Mouse (Mus musculus): ENCODE measurements at regions not wholly inside any gene's neighbourhood (a gene's known extent, or its start where the extent isn't known, plus 50 kb on each side); places are given as distances from the start of the nearest gene placed in this dataset.
"Not testable (repeated sequence)": the region's sequence is repeated elsewhere in the genome, so short reads cannot be mapped to it uniquely, and the experiment has no call there.

- no peak for DNase-seq
These were observed 306.3 kb upstream of the 3110018I06Rik start for GRCm38 (mm10) chr12:107182091-107182655.

- DNase-seq: no peak
These were observed 305.1 kb upstream of the 3110018I06Rik start for GRCm38 (mm10) chr12:107183283-107183682.

DNA sequence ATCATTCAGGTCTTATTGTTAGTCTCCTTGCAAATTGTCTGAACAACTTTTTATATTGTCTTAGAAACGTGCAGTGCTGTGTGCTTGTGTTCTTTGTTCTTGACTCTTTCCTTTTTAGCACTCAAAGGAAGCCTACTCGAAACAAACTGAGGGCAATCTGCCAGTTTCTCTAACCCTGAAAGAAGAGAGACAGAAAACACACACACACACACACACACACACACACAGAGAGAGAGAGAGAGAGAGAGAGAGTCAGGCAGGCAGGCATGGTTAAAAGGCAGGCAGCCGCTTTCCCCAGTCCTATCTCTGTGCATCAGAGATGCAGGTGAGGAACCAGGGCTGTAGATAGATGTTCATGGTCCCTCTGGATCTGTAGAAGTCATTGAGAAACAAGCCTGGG lies 304.0 kb upstream of the 3110018I06Rik start:
- no peak for DNase-seq

GRCm38 (mm10) chr12:107186361-107186760 lies 302.1 kb upstream of the 3110018I06Rik start:
- no peak for DNase-seq

- DNase-seq: no peak
These were observed 300.4 kb upstream of the 3110018I06Rik start for GRCm38 (mm10) chr12:107188055-107188454.

DNA sequence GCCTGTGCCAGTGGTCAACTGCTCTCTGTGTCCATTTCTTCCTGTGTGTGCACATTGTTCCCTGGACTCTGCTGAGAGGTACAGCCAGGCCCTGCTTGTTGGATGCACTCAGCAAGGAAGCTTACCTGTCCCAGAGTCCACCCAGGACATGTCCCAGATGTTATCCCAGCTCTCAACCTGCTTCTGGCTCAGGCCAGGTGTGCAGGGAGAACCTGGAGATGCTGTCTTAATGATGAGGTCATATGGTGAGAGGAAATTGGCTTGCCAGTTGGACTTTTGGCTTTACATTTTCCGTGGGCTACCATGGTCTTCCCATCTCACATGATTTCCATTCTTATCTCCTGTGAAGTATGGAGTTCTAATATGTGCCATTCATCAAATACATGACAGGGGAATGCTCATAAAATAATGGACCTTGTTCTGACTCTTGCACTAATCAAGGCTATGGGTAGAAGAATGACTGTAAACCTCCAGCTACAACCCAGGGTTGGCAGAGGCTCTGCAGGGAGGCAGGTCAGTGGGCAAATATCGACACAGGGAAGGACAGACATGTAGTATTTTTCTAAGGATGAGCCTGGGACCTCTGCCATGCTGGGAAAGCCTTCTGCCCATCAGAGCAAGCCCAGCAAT lies 289.9 kb upstream of the 3110018I06Rik start:
- DNase-seq: no peak

- no peak for DNase-seq
These were observed 287.5 kb upstream of the 3110018I06Rik start for GRCm38 (mm10) chr12:107200903-107201302.

DNA sequence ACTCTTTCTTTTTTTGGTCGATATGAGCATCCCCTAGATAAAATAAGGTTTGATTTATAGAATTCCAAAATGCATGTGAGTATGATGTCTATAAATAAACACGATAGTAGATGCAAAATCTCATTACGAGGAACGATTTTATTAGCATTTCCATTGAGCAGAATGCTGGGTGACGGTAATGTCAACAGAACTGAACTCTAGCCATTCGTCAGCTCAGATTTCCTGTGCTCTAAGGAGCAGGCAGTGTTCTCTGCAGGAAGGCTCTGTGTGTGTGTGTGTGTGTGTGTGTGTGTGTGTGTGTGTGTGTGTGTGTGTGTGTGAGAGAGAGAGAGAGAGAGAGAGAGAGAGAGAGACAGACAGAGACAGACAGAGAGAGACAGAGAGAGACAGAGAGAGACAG lies 279.6 kb upstream of the 3110018I06Rik start:
- not testable (repeated sequence) for DNase-seq

- DNase-seq: no peak
These were observed 275.6 kb upstream of the 3110018I06Rik start for GRCm38 (mm10) chr12:107212826-107213225.

DNA sequence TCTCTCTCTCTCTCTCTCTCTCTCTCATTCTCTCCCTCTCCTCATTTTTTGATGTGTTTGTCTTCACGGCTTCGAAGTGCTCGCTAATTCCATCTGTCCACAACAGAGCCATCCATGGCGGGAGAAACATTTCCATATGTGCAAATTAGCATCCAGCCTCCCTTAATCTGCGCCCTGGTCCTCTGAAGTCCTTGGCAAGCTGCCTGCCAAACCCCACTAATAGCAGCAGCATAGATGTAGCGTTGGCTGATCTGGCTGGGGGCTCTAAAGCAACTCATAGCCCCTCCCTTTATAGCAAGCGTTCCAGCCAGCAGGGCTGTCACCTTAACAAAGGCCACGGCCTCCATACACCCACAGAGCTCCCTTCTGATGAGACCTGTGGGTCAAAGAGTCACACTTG lies 272.3 kb upstream of the 3110018I06Rik start:
- no peak for DNase-seq

- DNase-seq: no peak
These were observed 267.0 kb upstream of the 3110018I06Rik start for GRCm38 (mm10) chr12:107221276-107221970.

- no peak for DNase-seq
These were observed 266.3 kb upstream of the 3110018I06Rik start for GRCm38 (mm10) chr12:107222106-107222505.

GRCm38 (mm10) chr12:107230097-107230496 lies 258.3 kb upstream of the 3110018I06Rik start:
- peak; percentile 4 for DNase-seq

DNA sequence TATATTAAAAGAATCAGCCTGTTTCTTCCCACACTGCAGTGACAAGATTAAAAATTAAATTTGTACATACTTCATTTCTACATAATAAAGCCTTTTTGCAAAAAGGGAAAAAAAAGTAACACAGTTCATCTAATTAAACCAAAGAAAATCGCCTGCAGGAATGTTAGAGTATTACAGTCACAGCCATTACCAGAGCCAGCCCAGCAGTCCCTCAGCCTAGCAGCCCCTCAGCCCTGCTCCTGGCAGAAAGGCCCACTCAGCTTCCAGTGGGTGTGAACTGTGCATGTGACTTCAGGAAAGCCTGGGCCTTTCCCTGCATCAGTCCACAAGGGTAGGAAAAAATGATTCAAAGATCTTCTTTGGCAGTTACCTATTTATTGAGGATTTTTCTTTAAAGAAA lies 256.8 kb upstream of the 3110018I06Rik start:
- no peak for DNase-seq

- no peak for DNase-seq
These were observed 237.5 kb upstream of the 3110018I06Rik start for GRCm38 (mm10) chr12:107250747-107251470.

DNA sequence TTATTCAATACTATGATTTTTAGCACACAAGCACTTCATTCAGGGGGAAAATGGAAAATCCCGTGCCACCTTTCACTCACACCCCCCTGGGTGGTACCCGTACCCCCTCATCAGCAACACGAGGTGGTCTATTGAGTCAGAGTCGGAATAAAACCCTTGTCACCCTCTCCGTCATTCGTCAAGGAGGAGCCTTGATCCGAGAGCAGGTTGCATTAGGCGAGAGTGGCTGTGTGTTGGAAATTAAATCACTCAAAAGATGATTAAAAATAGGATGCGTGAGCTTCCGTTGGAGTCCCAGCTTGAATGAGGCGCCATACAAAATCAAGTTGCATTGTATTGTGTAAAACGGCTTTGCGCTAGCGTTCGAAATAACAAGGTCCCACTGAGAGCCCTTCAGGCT lies 236.5 kb upstream of the 3110018I06Rik start:
- no peak for DNase-seq

DNA sequence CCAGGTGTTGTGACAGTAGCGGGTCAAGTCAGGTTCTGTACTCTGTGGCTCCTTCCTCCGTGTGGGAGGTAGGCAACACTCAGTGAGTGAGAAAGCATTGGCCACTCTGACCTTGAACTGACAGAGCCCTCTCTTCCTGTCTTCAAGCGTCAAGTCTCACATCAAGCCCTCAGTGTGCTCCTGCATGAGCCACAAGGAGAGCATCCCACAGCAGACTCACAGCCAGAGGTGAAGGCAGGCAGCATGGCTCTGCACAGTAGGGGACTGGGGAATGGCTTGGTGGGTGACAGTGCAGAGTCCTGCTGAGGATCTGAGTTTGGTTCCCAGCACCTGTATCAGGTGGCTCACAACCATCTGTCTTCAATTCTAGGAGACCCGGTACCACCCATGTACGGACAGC lies 226.4 kb upstream of the 3110018I06Rik start:
- no peak for DNase-seq

- no peak for DNase-seq
These were observed 225.9 kb upstream of the 3110018I06Rik start for GRCm38 (mm10) chr12:107262516-107262915.

DNA sequence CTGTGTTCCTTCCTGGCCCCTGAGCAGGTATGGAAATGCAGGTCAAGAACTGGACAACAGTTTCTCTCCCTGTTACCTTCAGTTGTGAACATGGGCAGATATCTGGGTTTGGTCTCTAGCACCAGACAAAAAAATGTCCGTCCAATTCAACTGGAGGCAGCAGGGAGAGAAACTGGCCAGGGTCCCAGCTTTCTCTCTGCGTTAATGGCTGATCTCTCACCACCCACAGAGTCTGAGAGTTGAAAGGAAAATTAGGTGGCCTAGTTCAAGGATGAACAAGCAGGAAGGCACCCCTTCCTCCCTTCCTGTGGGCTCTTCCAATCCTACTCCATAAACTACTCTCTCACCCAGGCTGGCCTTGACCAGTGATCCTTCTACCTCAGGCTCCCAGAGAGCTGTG lies 221.7 kb upstream of the 3110018I06Rik start:
- no peak for DNase-seq

GRCm38 (mm10) chr12:107285622-107286021 lies 202.8 kb upstream of the 3110018I06Rik start:
- no peak for DNase-seq

GRCm38 (mm10) chr12:107291377-107291776 lies 197.1 kb upstream of the 3110018I06Rik start:
- no peak for DNase-seq

DNA sequence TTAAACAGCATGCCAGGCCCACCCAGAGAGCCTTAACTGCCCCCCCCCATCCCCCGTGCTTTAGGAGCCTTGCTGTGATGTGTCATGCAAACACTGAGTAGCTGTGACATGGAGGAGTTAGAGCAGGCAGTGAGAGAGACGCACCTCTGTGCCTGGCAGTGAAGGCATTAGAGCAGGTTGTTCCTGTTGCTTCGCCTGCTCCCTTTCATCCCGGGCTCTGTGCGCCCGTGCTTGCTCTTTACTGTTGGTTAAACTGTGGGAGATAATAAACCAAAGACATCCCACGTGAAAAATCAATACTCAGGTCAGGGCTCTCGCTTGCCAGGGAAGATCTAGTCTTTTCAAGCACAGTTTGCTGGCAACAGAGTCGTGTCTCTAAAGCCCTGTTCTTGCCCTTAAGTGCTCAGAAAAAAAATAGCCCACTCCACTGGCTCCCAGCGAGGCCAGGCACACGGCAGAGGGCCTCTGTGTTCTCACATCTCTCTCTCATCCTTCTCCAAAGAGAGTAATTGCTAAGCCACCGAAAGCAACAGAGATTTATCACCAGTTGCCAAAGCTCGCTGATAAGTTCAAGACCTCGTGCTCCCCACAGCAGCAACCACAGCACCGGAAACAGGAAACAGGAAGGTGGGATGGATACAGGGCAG lies 181.2 kb upstream of the 3110018I06Rik start:
- DNase-seq: no peak

DNA sequence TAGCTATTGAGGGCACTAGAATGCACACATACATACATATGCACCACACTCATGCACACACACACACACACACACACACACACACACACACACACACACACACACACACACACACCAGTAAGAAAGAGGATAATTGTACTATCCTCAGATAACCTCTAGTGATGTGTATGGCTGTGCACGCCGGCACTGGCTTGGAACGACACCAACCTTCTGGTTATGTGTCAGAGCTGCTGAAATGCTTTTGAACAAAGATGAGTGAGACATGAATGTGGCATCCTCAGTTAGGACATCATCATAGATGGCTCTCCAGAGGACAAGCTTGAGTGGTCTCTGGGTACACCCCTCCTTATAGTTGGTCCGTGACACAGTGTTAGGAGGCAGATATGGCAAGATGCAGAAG lies 173.0 kb upstream of the 3110018I06Rik start:
- no peak for DNase-seq

Data from cerebellum, adult 9-10 months (tissue).